Mouse (Mus musculus) granulocyte monocyte progenitor cell, adult 5-6 weeks (primary cell): ENCODE data around the gene Qsox1. TPM values are rescaled to one million over a fixed set of nuclear protein-coding genes. Genes with fewer than 3 reads are reported as not detected.

Experiments
- ATAC-seq: replicated peaks from 2 replicates; pipeline ENCODE4 v1.8.0; 2016; ENCODE audit warnings: mild to moderate bottlenecking, moderate TSS enrichment, inconsistent platforms; ENCODE audit not compliant: poor library complexity, severe bottlenecking
- total RNA-seq, 2 experiments: library from RNA; stranded (forward) in 1 of 2; stranded (reverse) in 1 of 2; fragments of 200-712, 200-1000 nt in 1 of 2; fragments of >200 nt in 1 of 2; fragmentation: Nextera tagmentation in 1 of 2; gene quantifications; 2 replicates each; pipeline ENCODE4 v1.2.3; 2014 to 2017

Qsox1 gene
- total RNA-seq, 2 experiments from 2014 or later: 15.0 to 23.3 TPM

- no peak for ATAC-seq
These were observed 11.4 kb downstream of the Qsox1 start for GRCm38 (mm10) chr1:155801014-155801991.

GRCm38 (mm10) chr1:155798000-155798399 is 14.7 kb downstream of the Qsox1 start:
- no peak for ATAC-seq

- no peak for ATAC-seq
These were observed 15.3 kb downstream of the Qsox1 start for GRCm38 (mm10) chr1:155797425-155797824.

- ATAC-seq: no peak
These were observed 15.8 kb downstream of the Qsox1 start for GRCm38 (mm10) chr1:155796757-155797405.

GRCm38 (mm10) chr1:155795791-155796233 is 16.9 kb downstream of the Qsox1 start:
- peak; percentile 69 for ATAC-seq

GRCm38 (mm10) chr1:155794855-155795254 is 17.8 kb downstream of the Qsox1 start:
- no peak for ATAC-seq

GRCm38 (mm10) chr1:155791919-155792318 is 20.8 kb downstream of the Qsox1 start:
- ATAC-seq: peak; percentile 41

- no peak for ATAC-seq
These were observed 22.3 kb downstream of the Qsox1 start for GRCm38 (mm10) chr1:155790111-155790974.

GRCm38 (mm10) chr1:155785886-155786285 is 26.8 kb downstream of the Qsox1 start:
- ATAC-seq: no peak

GRCm38 (mm10) chr1:155784343-155785205 is 28.1 kb downstream of the Qsox1 start:
- peak; percentile 77 for ATAC-seq

- no peak for ATAC-seq
These were observed 30.3 kb downstream of the Qsox1 start for GRCm38 (mm10) chr1:155782382-155782781.

GRCm38 (mm10) chr1:155777641-155778625 is 34.8 kb downstream of the Qsox1 start:
- ATAC-seq: peak; percentile 35

GRCm38 (mm10) chr1:155759167-155759566 is 53.5 kb downstream of the Qsox1 start:
- ATAC-seq: no peak

- no peak for ATAC-seq
These were observed 54.0 kb downstream of the Qsox1 start for GRCm38 (mm10) chr1:155758711-155759110.

GRCm38 (mm10) chr1:155757621-155758020 is 55.1 kb downstream of the Qsox1 start:
- no peak for ATAC-seq

GRCm38 (mm10) chr1:155753411-155753810 is 59.3 kb downstream of the Qsox1 start:
- ATAC-seq: no peak

- no peak for ATAC-seq
These were observed 61.0 kb downstream of the Qsox1 start, which contains the start of gene Lhx4 for GRCm38 (mm10) chr1:155751484-155752255. TSS of gene Lhx4 (minus strand) at chr1:155751684.
